Mouse (Mus musculus) liver, adult 2 months (tissue): ENCODE measurements around the gene Tdp2.

Experiments
- CTCF ChIP-seq: fragments of 200-500 bp; IDR thresholded peaks from 2 replicates; pipeline ENCODE4 v1.5.1; 2011; ENCODE audit warnings: low read depth, low read length, control low read depth
- POLR2A ChIP-seq: fragments of 200-500 bp; IDR thresholded peaks from 2 replicates; pipeline ENCODE4 v1.6.1; 2011; ENCODE audit warnings: low read length, control low read depth; ENCODE audit not compliant: insufficient read depth; ENCODE audit errors: extremely low read depth

DNA sequence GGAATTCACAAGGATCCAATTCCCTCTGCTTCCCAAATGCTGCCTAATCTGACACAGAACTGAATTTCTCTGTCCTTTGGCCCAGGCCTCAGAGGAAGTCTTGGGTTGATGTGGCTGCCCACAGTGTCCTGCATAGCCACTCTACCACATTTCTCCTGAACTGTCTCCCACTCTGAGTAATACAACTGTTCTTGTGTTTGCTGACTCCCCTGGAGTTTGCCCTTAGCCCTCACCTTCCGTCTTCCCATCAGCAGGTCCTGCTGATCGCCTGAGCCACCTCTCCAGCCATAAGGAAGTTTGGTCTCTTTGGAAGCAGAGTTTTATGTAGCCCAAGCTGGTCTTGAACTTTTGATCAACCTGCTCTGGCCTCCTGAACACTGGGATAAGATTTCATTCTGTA lies 20.5 kb downstream of the Tdp2 start:
- TF ChIP-seq CTCF, result no peak
- no peak for TF ChIP-seq POLR2A
